Mouse (Mus musculus) embryo, embryonic 11.5 days (tissue): ENCODE data around the gene Olfr969.
"Not testable (repeated sequence)": the region's sequence is repeated elsewhere in the genome, so short reads cannot be mapped to it uniquely, and the experiment has no call there.

Experiments used
- DNase-seq: peaks from one replicate; pipeline ENCODE4 v3.0.0-alpha.2; 2012; ENCODE audit warnings: low read depth, low spot score

The Olfr969 gene

GRCm38 (mm10) chr9:39790558-39790957, at the start of gene Olfr969:
Gene Olfr969, plus strand, starts transcription at chr9:39790945.
- DNase-seq: no peak

GRCm38 (mm10) chr9:39745949-39746348, 44.8 kb upstream of the Olfr969 start, which contains the start of gene Olfr967:
Gene Olfr967, plus strand, starts transcription at chr9:39746249.
- no peak for DNase-seq

- no peak for DNase-seq
These were observed 44.3 kb upstream of the Olfr969 start for GRCm38 (mm10) chr9:39746428-39746827.

GRCm38 (mm10) chr9:39783153-39783552, 7.6 kb upstream of the Olfr969 start, which contains the start of gene Olfr968:
Gene Olfr968, minus strand, starts transcription at chr9:39783253.
- DNase-seq: no peak

- DNase-seq: no peak
These were observed 17.8 kb downstream of the Olfr969 start, which contains the start of gene Olfr970 for GRCm38 (mm10) chr9:39808560-39808959. Gene Olfr970, plus strand, starts transcription at chr9:39808860.

- DNase-seq: not testable (repeated sequence)
These were observed 45.8 kb downstream of the Olfr969 start, which contains the start of gene Olfr971 for GRCm38 (mm10) chr9:39836576-39836975. Gene Olfr971, plus strand, starts transcription at chr9:39836876.
